Mouse (Mus musculus) megakaryocyte, embryonic 14.5 days (primary cell): Measurements from ENCODE around the gene Ing4.

Experiments used
- FLI1 ChIP-seq: IDR thresholded peaks from 2 replicates; pipeline ENCODE4 v1.6.1; 2012; ENCODE audit warnings: low read length, inconsistent platforms, mixed read lengths
- GATA1 ChIP-seq: IDR thresholded peaks from 3 replicates; pipeline ENCODE4 v1.6.1; 2012; ENCODE audit warnings: mixed read lengths, low read length, inconsistent platforms, borderline replicate concordance

DNA sequence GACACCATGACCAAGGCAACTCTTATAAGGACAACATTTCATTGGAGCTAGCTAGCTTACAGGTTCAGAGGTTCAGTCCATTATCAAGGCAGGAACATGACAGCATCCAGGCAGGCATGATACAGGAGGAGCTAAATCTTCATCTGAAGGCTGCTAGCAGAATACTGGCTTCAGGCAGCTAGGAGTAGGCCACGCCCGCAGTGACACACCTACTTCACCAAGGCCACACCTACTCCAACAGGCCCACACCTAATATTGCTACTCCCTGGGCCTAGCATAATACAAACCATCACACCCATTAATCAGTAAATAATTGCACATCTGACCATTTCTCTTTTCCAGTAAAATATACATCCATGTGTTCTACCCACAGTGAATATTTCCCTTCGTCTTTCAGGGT lies 21.9 kb upstream of the Ing4 start:
- no peak for TF ChIP-seq FLI1
- no peak for TF ChIP-seq GATA1
